Mouse (Mus musculus) Patski (cell line): Measurements from ENCODE around the gene Gipc3. TPM values are rescaled to one million over a fixed set of nuclear protein-coding genes. Genes with fewer than 3 reads are reported as not detected.

Experiments
- ATAC-seq: fragments of 100-300 bp; one replicate; pipeline ENCODE4 v1.8.0; 2021
- CTCF ChIA-PET: fragments of 350-600 bp; sonication (Branson Sonifier 250); formaldehyde crosslinking; loops from one replicate; lab custom pipeline; 2022; ENCODE audit warnings: inconsistent platforms; lab: Charles Lee
- POLR2A ChIA-PET: fragments of 350-600 bp; sonication (Branson Sonifier 250); formaldehyde crosslinking; loops from one replicate; lab custom pipeline; 2022; ENCODE audit warnings: antibody characterized with exemption, inconsistent platforms; lab: Charles Lee
- DNase-seq: peaks from one replicate; pipeline ENCODE4 v3.0.0-alpha.2; 2011; ENCODE audit warnings: low read depth, low spot score
- H3K27me3 ChIP-seq: fragments of 371-371 bp; one replicate; pipeline ENCODE4 v1.5.1; 2021
- CTCF ChIP-seq: fragments of 100-300 bp; IDR thresholded peaks from one replicate; pipeline ENCODE4 v1.5.1; 2021
- in situ Hi-C: fragments of 300-500 bp; cut with MboI; formaldehyde crosslinking; loops from 3 replicates; pipeline ENCODE4 v1.11.1; 2018; ENCODE audit warnings: low pct_unique_long_range_greater_than_20kb, mixed read lengths
- polyA plus RNA-seq: library from polyadenylated mRNA; unstranded; gene quantifications from one replicate; pipeline ENCODE4 v1.2.3, GENCODE M21; 2021

The Gipc3 gene
- polyA plus RNA-seq, result 0.46 TPM

GRCm38 (mm10) chr10:81342686-81343505 lies at the start of gene Gipc3:
Gene Gipc3 (minus strand): TSS chr10:81343266.
- no peaks in the 10 kb centered on the region for H3K27me3 ChIP-seq
- DNase-seq (no peak), ATAC-seq (no peak)
- ChIA-PET CTCF (interaction anchor here (1.1 to 2.3 kb wide), 5 partner anchors 8 to 54 kb away, joined by 3 to 10 read pairs (median 5); partner anchors contain the start of genes Hmg20b and Pip5k1c), POLR2A (no interaction called here)
- in situ Hi-C loops, result no loop called here
- TF ChIP-seq CTCF, result no peak

GRCm38 (mm10) chr10:81392781-81393185 lies 49.7 kb upstream of the Gipc3 start, which contains the start of gene Smim24:
Gene Smim24 (plus strand): TSS chr10:81393051.
- DNase-seq, result no peak
- in situ Hi-C loops, result loop anchor here (5.0 kb wide), 1 partner anchor 50 kb away; no protein-coding TSS in a partner anchor
- no peak for TF ChIP-seq CTCF
- no peaks in the 10 kb centered on the region for H3K27me3 ChIP-seq
- POLR2A ChIA-PET, result interaction anchor here (0.9 kb wide), 1 partner anchor 36 kb away, joined by 3 read pairs; the partner anchor contains the start of gene Mfsd12
- CTCF ChIA-PET, result interaction anchor here (4.5 kb wide), 1 partner anchor 58 kb away, joined by 24 read pairs; no protein-coding TSS in a partner anchor
- ATAC-seq, result no peak

GRCm38 (mm10) chr10:81392270-81392669 lies 49.2 kb upstream of the Gipc3 start:
- H3K27me3 ChIP-seq, result no peaks in the 10 kb centered on the region
- CTCF ChIA-PET, result interaction anchor here (4.5 kb wide), 1 partner anchor 59 kb away, joined by 24 read pairs; no protein-coding TSS in a partner anchor
- POLR2A ChIA-PET, result interaction anchor here (0.8 to 0.9 kb wide), 2 partner anchors 11 to 35 kb away, joined by 3 read pairs; partner anchors contain the start of gene Mfsd12
- DNase-seq, result no peak
- no peak for TF ChIP-seq CTCF
- no peak for ATAC-seq
- in situ Hi-C loops, result loop anchor here (5.0 kb wide), 1 partner anchor 50 kb away; no protein-coding TSS in a partner anchor

- ATAC-seq (no peak), DNase-seq (no peak)
- in situ Hi-C loops, result loop anchor here (5.0 kb wide), 1 partner anchor 52 kb away; no protein-coding TSS in a partner anchor
- POLR2A ChIA-PET, result no interaction called here
- CTCF ChIA-PET, result interaction anchor here (0.9 to 1.9 kb wide), 5 partner anchors 11 to 98 kb away, joined by 3 to 18 read pairs (median 4); partner anchors contain the start of gene Pip5k1c
- TF ChIP-seq CTCF, result no peak
- no peaks in the 10 kb centered on the region for H3K27me3 ChIP-seq
Observed at GRCm38 (mm10) chr10:81390678-81390965, 47.6 kb upstream of the Gipc3 start.

- DNase-seq (no peak), ATAC-seq (peak; percentile 56)
- ChIA-PET POLR2A (interaction anchor here (1.0 kb wide), 1 partner anchor 61 kb away, joined by 3 read pairs; no protein-coding TSS in a partner anchor), CTCF (interaction anchor here (0.6 to 1.9 kb wide), 12 partner anchors 9 to 244 kb away, joined by 3 to 18 read pairs (median 4); partner anchors contain the start of genes Fzr1 and Pip5k1c)
- in situ Hi-C loops, result loop anchor here (5.0 kb wide), 1 partner anchor 52 kb away; no protein-coding TSS in a partner anchor
- H3K27me3 ChIP-seq, result no peaks in the 10 kb centered on the region
- TF ChIP-seq CTCF, result no peak
Observed at GRCm38 (mm10) chr10:81389801-81390677, 47.0 kb upstream of the Gipc3 start.

GRCm38 (mm10) chr10:81389373-81389772 lies 46.3 kb upstream of the Gipc3 start:
- no peak for TF ChIP-seq CTCF
- no peaks in the 10 kb centered on the region for H3K27me3 ChIP-seq
- POLR2A ChIA-PET, result interaction anchor here (1.0 kb wide), 1 partner anchor 62 kb away, joined by 3 read pairs; no protein-coding TSS in a partner anchor
- in situ Hi-C loops, result no loop called here
- no peak for ATAC-seq
- CTCF ChIA-PET, result interaction anchor here (0.6 to 1.9 kb wide), 6 partner anchors 13 to 92 kb away, joined by 3 to 18 read pairs (median 4); no protein-coding TSS in a partner anchor
- no peak for DNase-seq

- no peaks in the 10 kb centered on the region for H3K27me3 ChIP-seq
- no peak for TF ChIP-seq CTCF
- ATAC-seq, result no peak
- in situ Hi-C loops, result no loop called here
- ChIA-PET POLR2A (no interaction called here), CTCF (interaction anchor here (1.4 to 1.9 kb wide), 3 partner anchors 13 to 62 kb away, joined by 3 to 18 read pairs (median 5); no protein-coding TSS in a partner anchor)
- no peak for DNase-seq
Observed at GRCm38 (mm10) chr10:81388505-81389055, 45.5 kb upstream of the Gipc3 start, which contains the start of gene Gm48552. Gene Gm48552 (plus strand): TSS chr10:81389005.

GRCm38 (mm10) chr10:81387716-81388115 lies 44.6 kb upstream of the Gipc3 start:
- no peak for TF ChIP-seq CTCF
- ChIA-PET CTCF (interaction anchor here (0.7 to 1.4 kb wide), 2 partner anchors 14 to 62 kb away, joined by 3 read pairs; no protein-coding TSS in a partner anchor), POLR2A (no interaction called here)
- no peaks in the 10 kb centered on the region for H3K27me3 ChIP-seq
- in situ Hi-C loops, result no loop called here
- ATAC-seq, result no peak
- no peak for DNase-seq

GRCm38 (mm10) chr10:81385603-81386306 lies 42.7 kb upstream of the Gipc3 start:
- DNase-seq, result no peak
- no peak for TF ChIP-seq CTCF
- CTCF ChIA-PET, result interaction anchor here (0.9 to 2.2 kb wide), 2 partner anchors 19 to 65 kb away, joined by 3 to 12 read pairs; no protein-coding TSS in a partner anchor
- no peaks in the 10 kb centered on the region for H3K27me3 ChIP-seq
- ATAC-seq, result no peak
- POLR2A ChIA-PET, result interaction anchor here (1.3 to 1.7 kb wide), 2 partner anchors 8 to 22 kb away, joined by 3 to 4 read pairs; no protein-coding TSS in a partner anchor
- in situ Hi-C loops, result no loop called here
